Mouse (Mus musculus) CH12.LX (cell line): ENCODE data around the gene Nop10.

Source experiments
- CHD2 ChIP-seq: IDR thresholded peaks from 2 replicates; pipeline ENCODE4 v1.6.1; 2011; ENCODE audit warnings: low read length, improper control_type of control experiment
- CTCF ChIP-seq, 2 experiments: IDR thresholded peaks in 1 of 2; conservative IDR thresholded peaks in 1 of 2; 2 replicates each; pipeline ENCODE4 v1.5.1; 2011 to 2012; ENCODE audit warnings: low read depth in 2 of 2, low read length in 2 of 2, improper control_type of control experiment in 1 of 2, inconsistent platforms in 1 of 2, mild to moderate bottlenecking in 1 of 2, moderate library complexity in 1 of 2
- E2F4 ChIP-seq: IDR thresholded peaks from 2 replicates; pipeline ENCODE4 v1.6.1; 2011; ENCODE audit warnings: low read depth, low read length, improper control_type of control experiment; ENCODE audit not compliant: insufficient replicate concordance
- ETS1 ChIP-seq: conservative IDR thresholded peaks from 2 replicates; pipeline ENCODE4 v1.6.1; 2012; ENCODE audit warnings: low read depth, mild to moderate bottlenecking, inconsistent platforms, low read length, improper control_type of control experiment, moderate library complexity
- HCFC1 ChIP-seq: IDR thresholded peaks from 2 replicates; pipeline ENCODE4 v1.6.1; 2012; ENCODE audit warnings: low read depth, mild to moderate bottlenecking, inconsistent platforms, low read length, improper control_type of control experiment
- JUND ChIP-seq: conservative IDR thresholded peaks from 2 replicates; pipeline ENCODE4 v1.6.1; 2011; ENCODE audit warnings: low read depth, low read length, improper control_type of control experiment
- KAT2A ChIP-seq: IDR thresholded peaks from 2 replicates; pipeline ENCODE4 v1.6.1; 2012; ENCODE audit warnings: low read length, improper control_type of control experiment, inconsistent platforms; ENCODE audit not compliant: insufficient replicate concordance
- MAX ChIP-seq: IDR thresholded peaks from 2 replicates; pipeline ENCODE4 v1.6.1; 2011; ENCODE audit warnings: low read length, improper control_type of control experiment
- POLR2A ChIP-seq: IDR thresholded peaks from 2 replicates; pipeline ENCODE4 v1.6.1; 2011; ENCODE audit warnings: low read depth, mild to moderate bottlenecking, improper control_type of control experiment, low read length
- TBP ChIP-seq: conservative IDR thresholded peaks from 2 replicates; pipeline ENCODE4 v1.6.1; 2011; ENCODE audit warnings: low read depth, low read length, improper control_type of control experiment
- USF1 ChIP-seq: IDR thresholded peaks from 2 replicates; pipeline ENCODE4 v1.6.1; 2014; ENCODE audit warnings: low read depth, mild to moderate bottlenecking, inconsistent platforms, low read length, improper control_type of control experiment
- ZC3H11A ChIP-seq: IDR thresholded peaks from 2 replicates; pipeline ENCODE4 v1.6.1; 2012; ENCODE audit warnings: low read depth, mild to moderate bottlenecking, inconsistent platforms, low read length, improper control_type of control experiment
- ZNF384 ChIP-seq: IDR thresholded peaks from 2 replicates; pipeline ENCODE4 v1.6.1; 2012; ENCODE audit warnings: low read depth, low read length, improper control_type of control experiment, inconsistent platforms

DNA sequence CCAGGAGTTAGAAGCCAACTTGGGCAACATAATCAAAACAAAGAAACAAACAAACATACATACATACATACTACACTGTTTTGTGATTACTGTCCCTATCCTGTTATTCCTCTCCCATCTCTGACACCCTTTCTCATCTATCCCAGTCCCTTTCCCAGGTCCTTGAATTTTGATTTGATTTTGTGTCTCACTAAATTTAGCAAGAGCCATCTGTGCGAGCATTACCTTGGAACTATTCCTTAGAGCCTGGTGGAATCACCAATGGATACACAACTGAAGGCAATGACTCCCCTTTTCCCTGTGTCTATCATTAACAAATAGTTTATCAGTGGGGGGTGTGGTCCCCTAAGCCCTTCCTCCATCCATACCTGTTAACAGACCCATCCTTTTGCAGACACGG is 31.1 kb downstream of the Nop10 start:
- no peak for TF ChIP-seq JUND
- TF ChIP-seq CTCF (conservative IDR thresholded peaks at IDR 0.05 in 1 of 2, IDR thresholded peaks at IDR 0.05 in 1 of 2; ENCODE audit: low read depth in 2 of 2, low read length in 2 of 2): no peak
- TF ChIP-seq POLR2A: no peak
- no peak for TF ChIP-seq ZC3H11A
- no peak for TF ChIP-seq HCFC1
- no peak for TF ChIP-seq TBP
- TF ChIP-seq MAX: no peak
- no peak for TF ChIP-seq ZNF384
- no peak for TF ChIP-seq ETS1
- TF ChIP-seq E2F4: no peak
- no peak for TF ChIP-seq KAT2A
- TF ChIP-seq USF1: no peak
- TF ChIP-seq CHD2: no peak
